Mouse (Mus musculus): Measurements from ENCODE around the gene Becn1.
A peak's percentile ranks its signal among the peaks of the same experiment; 100 is the strongest.

Becn1 gene

DNA sequence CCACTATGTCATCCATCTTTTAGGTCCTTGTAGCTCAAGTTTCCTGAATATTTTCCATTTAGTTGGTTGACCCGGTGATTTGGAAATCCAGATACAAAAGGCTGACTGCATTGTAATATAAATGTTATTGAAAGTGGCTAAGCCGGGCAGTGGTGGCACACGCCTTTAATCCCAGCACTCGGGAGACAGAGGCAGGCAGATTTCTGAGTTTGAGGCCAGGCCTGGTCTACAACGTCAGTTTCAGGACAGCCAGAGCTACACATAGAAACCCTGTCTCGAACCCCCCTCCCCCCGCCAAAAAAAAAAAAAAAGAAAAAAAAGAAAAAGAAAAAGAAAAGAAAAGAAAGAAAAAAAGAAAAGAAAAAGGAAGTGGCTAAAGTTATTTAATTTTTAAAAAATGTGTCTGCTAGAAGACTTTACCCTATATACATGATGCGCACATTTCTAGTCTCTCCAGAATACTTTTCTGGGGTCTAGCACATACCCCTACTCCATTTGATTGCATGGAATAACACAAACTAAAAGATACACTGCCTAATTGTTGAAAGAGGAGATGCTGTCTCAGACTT lies 13.1 kb upstream of the Becn1 start:
- DNase-seq, result no peak

DNA sequence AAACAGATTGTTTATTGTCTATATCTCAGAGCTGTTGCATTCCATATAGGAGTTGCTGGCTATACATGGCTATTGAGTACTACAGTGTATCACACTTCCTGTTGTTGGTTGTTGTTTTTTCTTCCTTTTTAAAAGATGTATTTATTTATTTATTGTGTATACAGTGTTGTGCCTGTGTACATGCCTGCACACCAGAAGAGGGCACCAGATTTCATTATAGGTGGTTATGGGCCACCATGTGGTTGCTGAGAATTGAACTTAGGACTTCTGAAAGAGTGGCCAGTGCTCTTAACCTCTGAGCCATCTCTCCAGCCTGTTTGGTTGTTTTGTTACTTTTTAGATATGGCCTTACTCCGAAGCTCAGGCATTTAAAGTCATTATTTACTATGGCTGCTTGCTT lies 12.5 kb upstream of the Becn1 start:
- DNase-seq, result no peak

DNA sequence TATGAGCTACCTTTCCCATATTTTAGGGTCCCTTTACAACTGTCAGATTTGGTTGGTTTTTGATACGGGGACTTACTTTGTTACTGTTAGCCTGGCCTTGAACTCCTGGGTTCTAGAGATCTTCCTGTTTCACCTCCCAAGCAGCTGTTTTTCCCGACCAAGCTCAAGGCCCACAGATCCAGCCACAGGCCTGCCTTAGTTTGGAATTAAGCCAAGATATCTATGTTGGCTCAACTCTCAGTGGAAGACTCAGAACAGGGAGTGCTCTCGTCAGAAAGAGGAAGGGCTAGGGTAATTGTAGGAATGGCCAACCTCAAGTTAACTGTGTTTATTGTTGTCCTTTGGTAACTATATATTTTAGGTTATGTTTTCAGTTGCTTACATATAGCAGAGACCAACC lies 10.1 kb upstream of the Becn1 start:
- DNase-seq, result no peak

DNA sequence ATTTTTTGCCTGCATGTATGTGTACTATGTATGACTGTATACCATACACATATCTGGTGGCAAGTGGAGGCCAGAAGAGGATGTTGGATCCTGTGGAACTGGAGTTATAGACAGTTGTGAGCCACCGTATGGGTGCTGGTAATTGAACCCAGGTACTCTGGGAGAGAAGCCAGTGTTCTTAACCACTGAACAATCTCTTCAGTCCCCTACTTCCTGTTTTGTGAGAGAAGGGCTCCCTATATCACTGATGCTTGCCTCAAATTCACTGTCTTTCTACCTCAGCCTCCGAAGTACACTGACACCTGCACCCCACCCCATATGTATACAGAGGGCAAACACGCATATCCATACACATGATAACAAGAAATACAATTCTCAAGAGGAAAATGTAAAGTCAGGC lies 9.0 kb upstream of the Becn1 start:
- DNase-seq, result no peak

DNA sequence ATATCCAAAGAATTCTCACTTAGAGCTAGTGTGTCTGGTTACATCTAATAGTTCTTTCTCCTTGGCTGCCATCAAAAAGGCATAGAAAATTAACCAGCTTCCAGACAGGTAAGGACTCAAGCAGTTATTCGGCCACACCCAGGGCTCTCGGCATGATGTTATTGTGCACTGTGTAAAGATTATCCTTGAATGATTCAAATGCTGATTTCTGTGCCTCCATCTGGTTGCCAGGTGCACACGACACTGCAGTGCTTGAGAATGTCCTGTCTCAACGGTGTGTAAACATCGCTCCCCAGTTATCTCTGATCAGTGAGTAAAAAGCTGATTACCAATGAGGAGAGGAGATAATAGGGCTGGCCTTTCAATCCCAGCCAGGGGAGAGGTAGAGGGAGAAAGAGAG lies 5.7 kb upstream of the Becn1 start:
- no peak for DNase-seq

DNA sequence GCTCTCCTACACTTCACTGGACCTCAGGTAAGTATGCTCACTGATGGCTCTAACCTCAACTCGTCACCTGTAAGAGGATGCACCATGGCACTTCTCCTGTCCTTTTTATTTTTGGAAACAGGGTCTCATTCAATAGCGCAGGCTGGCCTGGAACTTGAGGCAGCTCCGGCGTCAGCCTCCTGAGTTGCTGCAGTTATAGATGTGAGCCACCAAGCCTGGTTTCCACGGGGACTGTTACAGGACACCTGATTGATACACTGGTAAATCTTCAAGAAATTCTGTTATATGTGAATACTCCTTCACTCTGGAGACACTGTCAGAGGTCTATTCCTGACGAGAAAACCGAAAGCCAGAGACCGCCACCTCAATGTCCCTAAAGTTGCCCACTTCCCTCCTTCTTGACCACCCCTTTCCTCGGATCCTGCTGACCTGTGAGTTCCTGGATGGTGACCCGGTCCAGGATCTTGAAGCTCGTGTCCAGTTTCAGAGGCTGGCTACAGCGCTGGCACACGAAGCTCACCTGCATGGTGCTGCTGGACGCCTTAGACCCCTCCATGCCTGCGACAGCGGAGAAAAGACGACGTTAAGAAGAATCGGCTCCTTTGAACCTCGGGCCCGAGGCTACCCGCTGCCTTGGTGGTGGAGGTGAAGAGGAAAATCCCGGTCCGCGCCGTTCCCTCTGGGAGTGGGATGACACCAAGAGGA lies 635 bp downstream of the Becn1 start:
- no peak for DNase-seq

DNA sequence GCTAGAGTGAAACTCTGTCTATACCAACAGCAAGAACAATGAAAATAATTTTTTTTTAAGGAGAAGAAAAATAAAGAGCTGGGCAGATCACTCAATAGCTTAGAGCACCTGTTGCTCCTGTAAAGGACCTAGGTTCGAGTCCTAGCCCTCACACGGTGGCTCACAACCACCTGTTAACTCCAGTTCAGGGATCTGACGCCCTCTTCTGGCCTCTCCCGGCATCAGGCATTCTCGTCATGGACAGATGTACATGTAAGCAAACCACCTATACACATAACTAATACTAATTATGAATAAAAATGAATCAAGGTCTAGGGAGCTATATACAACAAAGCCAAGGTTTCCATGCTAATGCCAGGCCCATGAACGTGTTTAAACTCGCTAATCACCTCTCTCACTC lies 1.2 kb downstream of the Becn1 start:
- DNase-seq, result peak; percentile 75

DNA sequence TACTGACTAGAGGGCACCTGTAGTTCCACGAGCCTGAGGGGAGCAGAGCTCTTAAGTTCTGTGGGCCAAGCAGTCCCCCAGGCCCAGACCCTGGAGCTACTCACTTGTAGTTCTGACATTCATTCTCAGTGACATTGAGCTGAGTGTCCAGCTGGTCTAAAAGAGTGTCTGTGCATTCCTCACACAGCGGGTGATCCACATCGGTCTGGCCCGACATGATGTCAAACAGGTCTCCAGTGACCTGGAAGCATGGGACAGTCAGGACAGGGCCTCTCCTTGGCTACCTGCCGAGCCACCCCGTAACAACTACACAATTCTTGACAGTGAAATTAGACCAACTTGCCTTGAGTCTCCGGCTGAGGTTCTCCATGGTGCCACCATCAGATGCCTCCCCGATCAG lies 6.9 kb downstream of the Becn1 start:
- DNase-seq, result no peak

DNA sequence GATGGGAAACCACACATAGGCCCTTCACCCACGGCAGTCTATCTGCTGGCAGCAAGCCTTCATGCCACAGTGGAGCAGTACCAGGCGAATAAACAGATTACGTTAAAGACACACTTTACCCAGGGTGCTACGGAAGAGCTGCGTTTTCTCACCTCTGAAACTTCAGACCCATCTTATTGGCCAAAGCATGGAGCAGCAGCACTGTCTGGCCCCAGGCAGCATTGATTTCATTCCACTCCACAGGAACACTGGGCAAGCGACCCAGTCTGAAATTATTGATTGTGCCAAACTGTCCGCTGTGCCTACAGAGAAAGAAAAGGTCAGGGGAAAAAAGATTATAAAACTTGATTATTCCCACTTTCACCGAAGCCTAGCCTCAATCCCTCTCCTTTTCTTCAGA lies 10.9 kb downstream of the Becn1 start:
- DNase-seq, result no peak

DNA sequence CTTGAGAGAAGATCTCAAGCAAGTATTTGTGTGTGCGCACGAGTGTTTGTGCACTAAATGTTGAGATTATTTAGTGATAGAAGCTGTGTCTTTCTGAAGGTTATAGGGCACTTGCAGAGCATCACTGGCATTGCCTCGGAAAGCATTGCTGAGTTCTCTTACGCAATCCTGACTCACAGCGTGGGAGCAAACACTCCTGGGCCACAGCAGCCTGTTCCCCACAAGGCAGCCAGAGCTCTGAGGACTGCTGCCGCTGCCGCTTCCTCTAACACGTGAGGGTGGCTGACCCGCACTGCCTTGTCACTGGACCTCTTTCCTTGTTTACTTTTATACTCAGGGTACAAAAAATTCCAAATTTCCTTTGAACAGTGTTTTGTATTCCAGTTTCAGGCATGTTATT lies 14.8 kb downstream of the Becn1 start:
- peak; percentile 45 for DNase-seq

DNA sequence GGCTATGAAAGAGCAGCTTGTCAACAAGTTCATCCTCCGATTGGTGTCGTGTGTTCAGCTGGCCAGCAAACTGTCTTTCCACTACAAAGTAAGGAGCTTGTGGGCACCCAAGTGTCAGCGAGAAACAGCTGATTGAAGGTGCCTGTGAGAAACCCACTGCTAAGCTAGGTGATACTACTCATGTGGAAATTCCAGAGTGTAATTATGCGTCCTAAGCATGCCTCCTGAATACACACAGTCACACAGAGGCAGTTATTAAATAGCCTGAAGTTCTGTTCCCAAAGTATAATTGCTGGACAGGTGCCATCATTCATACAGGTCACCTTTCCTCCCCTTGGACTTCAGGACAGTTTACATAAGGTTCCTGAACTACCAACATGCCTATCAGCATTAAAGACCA lies 18.3 kb downstream of the Becn1 start:
- no peak for DNase-seq

DNA sequence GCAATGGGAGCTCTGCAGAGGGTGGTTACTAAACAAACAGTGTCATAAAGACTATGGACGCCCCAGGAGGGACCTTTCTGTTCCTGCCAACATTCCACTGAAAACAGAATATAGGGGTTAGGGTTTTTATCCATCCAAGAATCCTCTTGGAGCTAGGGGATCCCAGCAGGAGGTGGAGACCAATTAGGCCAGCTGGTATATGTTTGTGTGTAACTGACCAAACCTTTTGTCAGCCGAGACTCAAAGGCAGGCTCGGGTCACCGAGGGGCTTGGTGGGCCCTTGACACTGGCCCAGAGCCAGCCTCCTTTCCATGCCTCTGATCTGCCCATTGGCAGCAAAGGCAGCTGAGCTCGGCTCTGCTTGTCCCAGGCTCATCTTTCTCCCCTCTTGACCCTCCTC lies 19.2 kb downstream of the Becn1 start:
- no peak for DNase-seq

DNA sequence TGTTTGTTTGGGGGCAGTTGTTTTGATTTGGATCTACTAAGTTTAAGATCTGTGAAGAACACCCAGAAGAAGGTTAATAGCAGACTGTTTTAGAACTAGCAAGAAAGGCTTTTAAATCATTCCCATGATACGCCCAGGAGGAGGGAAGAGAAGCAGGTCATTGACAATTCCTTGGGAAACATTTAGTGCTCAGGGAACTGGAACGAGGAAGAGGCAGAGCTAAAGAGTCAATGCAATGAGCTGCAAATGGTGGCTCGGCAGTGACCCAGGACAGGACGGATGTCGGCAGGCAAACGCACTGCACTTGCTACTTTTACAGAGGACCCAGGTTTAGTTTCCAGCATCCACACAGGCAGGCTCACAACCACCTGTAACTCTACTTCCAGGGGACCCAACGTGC lies 21.2 kb downstream of the Becn1 start:
- no peak for DNase-seq

DNA sequence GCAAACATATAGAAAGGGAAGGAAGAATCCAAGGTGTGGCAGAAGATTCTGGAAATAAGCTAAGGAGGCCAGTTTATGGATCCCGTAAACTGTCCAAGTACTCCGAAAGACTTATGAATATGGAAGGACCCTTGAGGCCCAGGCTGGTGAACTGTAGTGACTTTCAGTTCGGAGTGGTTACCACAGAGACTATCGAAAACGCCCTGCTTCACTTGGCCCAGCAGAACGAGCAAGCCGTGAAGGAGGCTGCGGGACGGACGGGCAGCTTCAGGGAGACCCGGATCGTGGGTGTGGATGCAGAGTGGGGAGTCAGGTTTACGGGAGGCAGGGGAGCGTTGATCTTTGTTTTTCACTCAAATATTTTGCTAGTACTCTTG lies 22.9 kb downstream of the Becn1 start:
- DNase-seq, result peak; percentile 30

DNA sequence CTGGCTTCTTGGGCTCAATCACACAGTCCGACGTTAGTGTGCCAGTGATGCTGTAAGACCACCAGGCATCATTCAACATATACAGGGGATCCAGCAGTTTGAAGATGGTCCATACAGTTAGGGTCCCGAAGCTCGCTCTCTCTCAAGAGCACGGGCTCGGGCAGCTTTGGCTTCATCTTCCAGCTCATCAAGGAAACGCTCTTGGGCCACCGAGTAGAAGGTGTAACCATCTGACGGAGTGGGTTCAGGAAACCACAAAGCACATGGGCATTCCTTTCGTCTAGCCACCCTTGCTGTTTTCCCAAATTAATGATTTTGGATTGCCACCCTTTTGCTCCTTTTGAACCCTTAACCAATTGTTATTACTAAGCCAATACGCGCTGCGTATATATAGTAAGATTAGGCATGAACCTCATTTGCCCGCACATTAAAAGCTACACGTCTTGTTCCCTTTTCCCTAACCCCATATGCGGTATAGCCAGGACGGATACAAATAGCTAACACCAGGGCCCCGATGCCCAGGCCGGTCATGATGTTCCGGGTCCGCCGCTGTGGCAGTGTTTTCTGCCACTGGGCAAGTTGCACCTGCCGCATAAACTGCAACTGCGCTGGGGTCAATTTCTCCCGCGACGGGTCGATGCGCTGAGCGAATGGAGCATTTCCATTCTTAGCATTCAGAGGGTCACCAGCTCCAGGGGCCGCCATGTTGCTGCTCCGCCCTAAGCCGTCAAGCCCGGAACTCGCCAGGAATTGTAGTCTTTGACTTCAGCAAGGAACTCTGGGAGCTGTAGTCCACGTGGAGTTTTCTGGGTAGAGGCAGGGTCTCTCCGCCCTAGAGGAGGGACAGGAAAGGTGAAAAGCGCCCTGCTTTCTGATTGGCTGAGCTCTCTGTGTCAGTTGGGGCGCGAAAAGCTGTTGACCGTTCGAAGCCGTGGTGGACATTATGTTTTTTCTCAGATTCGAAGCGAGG lies 23.6 kb downstream of the Becn1 start, which contains the start of the genes Cntd1 and Coa3:
TSS of gene Cntd1 (plus strand) at position 790 of the 970 bp plus-strand sequence.
TSS of gene Coa3 (minus strand) at position 892 of the 970 bp plus-strand sequence.
- peak; percentile 88 for DNase-seq

DNA sequence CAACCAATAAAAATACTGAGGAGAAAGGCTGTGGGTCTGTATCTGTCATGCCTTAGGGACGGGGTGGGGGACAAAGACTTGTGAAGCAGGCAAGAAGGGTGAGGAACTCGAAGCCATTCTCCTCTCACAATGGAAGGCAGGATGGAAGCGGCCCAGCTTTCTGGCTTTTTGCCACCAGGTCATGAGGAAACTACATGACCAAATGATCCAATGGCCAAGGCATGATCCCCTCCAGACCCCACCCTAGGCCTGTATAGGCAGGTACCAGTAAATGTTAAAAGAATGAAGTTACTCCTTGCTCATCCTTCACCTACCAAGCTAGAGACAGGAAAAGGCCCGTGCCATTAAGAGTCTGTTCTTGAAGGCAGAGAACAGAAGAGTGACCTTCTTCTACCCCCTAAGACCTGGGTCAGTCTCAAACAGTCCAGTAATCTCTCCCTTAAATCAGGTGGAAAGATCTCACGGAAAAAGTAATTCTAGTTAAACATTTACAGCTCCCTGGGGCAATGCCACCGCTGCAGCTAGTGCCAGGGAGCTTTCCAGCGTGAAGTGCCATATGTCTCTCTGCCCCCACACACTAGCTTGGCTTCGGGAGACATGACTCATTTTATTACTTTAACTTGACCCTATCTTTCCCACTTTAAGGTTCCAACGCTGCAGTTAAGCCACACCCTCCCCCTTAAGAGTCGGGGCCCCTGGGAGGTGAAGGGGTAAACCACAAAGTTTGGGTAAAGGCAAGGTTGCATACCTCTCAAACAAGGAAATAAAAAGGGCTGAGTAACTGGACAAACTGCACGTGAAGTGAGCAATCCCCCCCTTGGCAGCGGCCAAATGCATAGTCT lies 24.5 kb downstream of the Becn1 start:
- peak; percentile 46 for DNase-seq

DNA sequence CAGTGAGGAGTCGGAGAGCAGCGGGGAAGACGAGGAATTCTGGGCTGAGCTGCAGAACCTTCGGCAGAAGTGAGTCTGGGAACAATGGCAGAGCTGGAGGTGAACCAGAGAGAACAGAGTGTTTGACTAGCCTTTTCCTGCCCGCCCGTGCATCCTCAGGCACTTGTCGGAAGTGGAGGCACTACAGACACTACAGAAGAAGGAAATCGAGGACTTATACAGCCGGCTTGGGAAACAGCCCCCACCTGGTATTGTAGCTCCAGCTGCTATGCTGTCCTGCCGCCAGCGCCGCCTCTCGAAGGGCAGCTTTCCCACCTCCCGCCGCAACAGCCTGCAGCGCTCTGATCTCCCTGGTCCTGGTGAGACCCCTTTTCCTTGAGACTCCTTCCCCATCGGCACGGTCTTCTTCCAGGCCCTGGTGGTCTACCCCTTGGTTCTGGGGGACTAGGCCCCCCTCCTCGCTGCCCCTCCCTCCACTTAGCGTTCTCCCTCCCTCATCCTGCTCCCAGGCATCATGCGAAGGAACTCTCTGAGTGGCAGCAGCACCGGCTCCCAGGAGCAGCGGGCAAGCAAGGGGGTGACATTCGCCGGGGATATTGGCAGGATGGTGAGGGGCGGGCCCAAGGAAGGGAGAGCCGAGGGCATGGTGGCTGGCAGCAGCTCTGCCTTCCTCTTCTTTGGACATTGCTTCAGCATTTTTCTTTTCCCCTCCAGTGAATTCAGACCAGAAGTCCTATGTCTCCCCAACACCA lies 25.6 kb downstream of the Becn1 start:
- DNase-seq, result no peak

DNA sequence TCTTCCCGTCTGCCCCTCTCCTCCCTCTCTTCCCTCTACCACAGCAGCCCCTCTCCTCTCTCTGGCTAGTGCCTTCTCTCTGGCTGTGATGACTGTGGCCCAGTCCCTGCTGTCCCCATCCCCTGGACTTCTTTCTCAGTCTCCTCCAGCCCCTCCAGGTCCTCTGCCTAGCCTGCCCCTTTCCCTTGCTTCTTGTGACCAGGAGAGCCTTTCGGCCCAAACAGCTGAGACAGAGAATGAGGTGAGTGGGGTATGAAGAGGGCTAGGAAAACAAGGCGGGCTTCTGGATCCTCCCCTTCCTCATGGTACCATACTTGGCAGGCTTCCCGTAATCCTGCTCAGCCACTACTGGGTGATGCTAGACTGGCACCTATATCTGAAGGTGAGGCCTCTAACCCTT lies 26.8 kb downstream of the Becn1 start:
- no peak for DNase-seq

DNA sequence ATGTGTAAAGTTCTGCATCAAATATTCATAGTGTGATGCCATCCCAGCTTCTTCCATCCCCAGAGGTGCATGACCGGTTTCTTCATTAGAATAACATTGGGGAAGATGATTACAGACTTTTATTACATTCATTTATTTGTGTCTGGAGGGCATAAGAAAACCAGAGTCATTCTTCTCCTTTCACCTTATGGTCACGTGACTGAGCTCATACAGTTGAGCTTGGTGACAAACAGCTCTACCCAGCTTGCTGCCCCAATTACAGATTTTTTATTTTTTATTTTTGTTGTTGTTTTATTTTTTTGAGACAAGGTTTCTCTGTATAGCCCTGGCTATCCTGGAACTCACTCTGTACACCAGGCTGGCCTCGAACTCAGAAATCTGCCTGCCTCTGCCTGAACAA lies 29.6 kb downstream of the Becn1 start:
- DNase-seq, result no peak

DNA sequence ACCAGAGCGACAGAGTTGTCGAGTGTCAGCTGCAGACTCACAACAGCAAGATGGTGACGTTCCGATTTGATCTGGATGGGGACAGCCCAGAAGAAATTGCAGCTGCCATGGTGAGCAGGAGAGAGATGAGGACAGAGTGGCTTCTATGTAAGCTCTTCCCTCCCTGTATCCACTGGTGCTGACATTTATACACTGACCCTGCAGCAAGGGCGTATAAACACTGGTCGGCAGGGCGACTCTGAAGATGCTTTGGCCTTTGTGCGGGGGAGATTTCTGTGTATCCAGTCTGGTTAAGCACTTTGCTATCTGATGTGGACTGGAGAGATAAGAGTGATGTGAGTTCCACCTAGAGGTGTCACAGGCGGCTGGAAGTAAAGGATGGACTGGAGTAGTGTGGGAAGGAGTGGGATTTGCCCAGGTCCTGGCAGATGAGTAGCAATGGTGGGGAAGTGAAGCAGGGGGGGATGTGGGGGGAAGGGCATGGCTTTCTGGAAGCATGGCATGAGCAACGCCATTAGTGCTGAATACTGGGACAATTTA lies 32.4 kb downstream of the Becn1 start:
- DNase-seq, result peak; percentile 47

DNA sequence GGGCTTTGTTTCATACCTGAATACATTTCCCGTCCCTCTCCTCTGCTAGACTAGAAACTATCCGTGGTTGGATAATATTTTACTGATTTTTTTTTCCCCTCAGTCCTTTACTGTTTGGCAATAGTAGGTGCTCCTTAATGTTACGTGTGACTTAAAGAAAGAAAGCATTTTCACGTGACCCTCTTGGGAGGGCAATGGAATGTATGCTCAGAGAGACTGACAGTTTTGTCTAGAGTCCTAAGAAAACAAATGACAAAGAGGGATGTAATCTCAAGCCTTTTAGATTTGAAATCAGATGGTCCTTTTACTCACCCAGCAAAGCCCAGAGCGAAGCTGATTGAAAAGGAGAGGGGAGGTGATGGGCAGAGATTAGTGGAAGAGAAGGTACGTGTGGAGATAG lies 36.2 kb downstream of the Becn1 start:
- DNase-seq, result no peak

DNA sequence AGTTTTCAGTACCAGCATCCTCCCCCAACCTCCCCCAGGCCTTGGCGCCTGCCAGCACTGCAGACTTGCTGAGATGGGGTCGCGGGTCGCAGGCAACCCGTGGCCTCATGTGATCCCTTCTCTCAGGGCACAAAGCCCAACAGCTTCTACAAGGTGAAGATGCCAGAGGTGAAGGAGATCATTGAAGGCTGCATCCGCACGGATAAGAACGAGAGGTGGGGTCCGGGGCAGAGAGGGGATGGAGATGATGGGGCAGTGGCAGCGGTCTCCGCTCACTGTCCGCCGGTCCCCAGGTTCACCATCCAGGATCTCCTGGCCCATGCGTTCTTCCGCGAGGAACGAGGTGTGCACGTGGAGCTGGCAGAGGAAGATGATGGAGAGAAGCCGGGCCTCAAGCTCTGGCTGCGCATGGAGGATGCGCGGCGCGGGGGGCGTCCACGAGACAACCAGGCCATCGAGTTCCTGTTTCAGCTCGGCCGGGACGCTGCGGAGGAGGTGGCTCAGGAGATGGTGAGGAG lies 37.1 kb downstream of the Becn1 start:
- DNase-seq, result no peak

Measured in liver (tissue).